Mouse (Mus musculus) large intestine, adult 2 months (tissue): ENCODE results near the gene Grhpr. TPM values are rescaled to one million over a fixed set of nuclear protein-coding genes. Genes with fewer than 3 reads are reported as not detected.
"Not testable (repeated sequence)": the region's sequence is repeated elsewhere in the genome, so short reads cannot be mapped to it uniquely, and the experiment has no call there.

ENCODE experiments used
- DNase-seq: peaks from one replicate; pipeline ENCODE4 v3.0.0-alpha.2; 2012; ENCODE audit warnings: low read depth, low spot score
- WGBS: fragments of 180-500 bp; shearing (Covaris S2); methylation state at CpG from one replicate; pipeline ENCODE4 v1.1.7; 2018; 5-methylcytosine and 5-hydroxymethylcytosine counted together
- polyA plus RNA-seq: library from polyadenylated mRNA; depleted of rRNA; stranded (reverse); fragments of >200 nt; gene quantifications from 2 replicates; pipeline ENCODE4 v1.2.3, GENCODE M21; 2012

Grhpr gene
- polyA plus RNA-seq, 1 experiment, result 26.4 TPM

- 18% methylated on average over 10 of the region's 10 CpGs for WGBS
- DNase-seq, result peak; percentile 13
These were observed 10.5 kb upstream of the Grhpr start for GRCm38 (mm10) chr4:44970612-44971110.

GRCm38 (mm10) chr4:44973450-44973849 is 7.7 kb upstream of the Grhpr start:
- WGBS, result 12% methylated on average over 9 of the region's 9 CpGs
- peak; percentile 59 for DNase-seq

GRCm38 (mm10) chr4:44973871-44974270 is 7.3 kb upstream of the Grhpr start:
- no peak for DNase-seq
- WGBS, result 45% methylated on average over 14 of the region's 14 CpGs

GRCm38 (mm10) chr4:44974331-44974730 is 6.9 kb upstream of the Grhpr start:
- WGBS, result 74% methylated on average over 8 of the region's 8 CpGs
- no peak for DNase-seq

GRCm38 (mm10) chr4:44976026-44976615 is 5.1 kb upstream of the Grhpr start:
- 65% methylated on average over 6 of the region's 6 CpGs for WGBS
- no peak for DNase-seq

GRCm38 (mm10) chr4:44976921-44977710 is 4.1 kb upstream of the Grhpr start:
- no peak for DNase-seq
- 90% methylated on average over 10 of the region's 10 CpGs for WGBS

GRCm38 (mm10) chr4:44978175-44978574 is 3.0 kb upstream of the Grhpr start:
- 46% methylated on average over 5 of the region's 5 CpGs for WGBS
- DNase-seq, result no peak

- no peak for DNase-seq
- 44% methylated on average over 7 of the region's 7 CpGs for WGBS
These were observed 1.3 kb upstream of the Grhpr start for GRCm38 (mm10) chr4:44979794-44980338.

- peak; percentile 3 for DNase-seq
- WGBS, result 12% methylated on average over 5 of the region's 5 CpGs
These were observed 736 bp downstream of the Grhpr start for GRCm38 (mm10) chr4:44981974-44982287.

- no peak for DNase-seq
- 72% methylated on average over 11 of the region's 11 CpGs for WGBS
These were observed 1.4 kb downstream of the Grhpr start for GRCm38 (mm10) chr4:44982440-44983130.

- 73% methylated on average over 10 of the region's 10 CpGs for WGBS
- DNase-seq, result no peak
These were observed 2.0 kb downstream of the Grhpr start for GRCm38 (mm10) chr4:44983131-44983740.

GRCm38 (mm10) chr4:44990560-44990959 is 9.4 kb downstream of the Grhpr start:
- 89% methylated on average over 5 of the region's 5 CpGs for WGBS
- no peak for DNase-seq

- DNase-seq, result not testable (repeated sequence)
- 91% methylated on average over 11 of the region's 11 CpGs for WGBS
These were observed 11.1 kb downstream of the Grhpr start for GRCm38 (mm10) chr4:44992330-44992729.

- not testable (repeated sequence) for DNase-seq
- 78% methylated on average over 14 of the region's 14 CpGs for WGBS
These were observed 12.0 kb downstream of the Grhpr start for GRCm38 (mm10) chr4:44993179-44993578.

GRCm38 (mm10) chr4:44993847-44994246 is 12.7 kb downstream of the Grhpr start:
- DNase-seq, result no peak
- WGBS, result 86% methylated on average over 9 of the region's 9 CpGs

- no peak for DNase-seq
- WGBS, result 84% methylated on average over 18 of the region's 18 CpGs
These were observed 13.6 kb downstream of the Grhpr start for GRCm38 (mm10) chr4:44994776-44995175.

- no peak for DNase-seq
- 72% methylated on average over 3 of the region's 3 CpGs for WGBS
These were observed 16.9 kb downstream of the Grhpr start for GRCm38 (mm10) chr4:44998071-44998470.

GRCm38 (mm10) chr4:45000001-45000400 is 18.8 kb downstream of the Grhpr start:
- WGBS, result 88% methylated on average over 6 of the region's 6 CpGs
- no peak for DNase-seq

GRCm38 (mm10) chr4:45005452-45005851 is 24.3 kb downstream of the Grhpr start:
- WGBS, result 85% methylated on average over 3 of the region's 3 CpGs
- no peak for DNase-seq
